Mouse (Mus musculus) testis, adult 2 months (tissue): ENCODE measurements around the gene 4930452B06Rik. TPM values are rescaled to one million over a fixed set of nuclear protein-coding genes. Genes with fewer than 3 reads are reported as not detected.

Experiments used
- H3K27ac ChIP-seq: fragments of 200-500 bp; 2 replicates; pipeline ENCODE4 v1.5.1; 2012; ENCODE audit warnings: low read depth, low read length; ENCODE audit not compliant: control insufficient read depth, insufficient read depth
- H3K27me3 ChIP-seq: fragments of 200-500 bp; 2 replicates; pipeline ENCODE4 v1.6.1; 2012; ENCODE audit warnings: mild to moderate bottlenecking, low read length, moderate library complexity; ENCODE audit not compliant: control insufficient read depth, insufficient read depth
- H3K36me3 ChIP-seq: fragments of 200-500 bp; 2 replicates; pipeline ENCODE4 v1.6.1; 2012; ENCODE audit warnings: mild to moderate bottlenecking, low read length; ENCODE audit not compliant: control insufficient read depth, insufficient read depth
- H3K4me1 ChIP-seq: fragments of 200-500 bp; 2 replicates; pipeline ENCODE4 v1.6.1; 2012; ENCODE audit warnings: low read length; ENCODE audit not compliant: control insufficient read depth, insufficient read depth
- H3K4me3 ChIP-seq: fragments of 200-500 bp; 2 replicates; pipeline ENCODE4 v1.5.1; 2012; ENCODE audit warnings: low read depth, mild to moderate bottlenecking, low read length, moderate library complexity, mixed read lengths; ENCODE audit not compliant: control insufficient read depth
- CTCF ChIP-seq: fragments of 200-500 bp; IDR thresholded peaks from 2 replicates; pipeline ENCODE4 v1.5.1; 2012; ENCODE audit warnings: low read depth, mild to moderate bottlenecking, inconsistent platforms, low read length, moderate library complexity; ENCODE audit not compliant: control insufficient read depth, insufficient read depth, insufficient replicate concordance
- POLR2A ChIP-seq: fragments of 200-500 bp; IDR thresholded peaks from 2 replicates; pipeline ENCODE4 v1.6.1; 2012; ENCODE audit warnings: low read depth, mild to moderate bottlenecking, inconsistent platforms, low read length, moderate library complexity; ENCODE audit not compliant: control insufficient read depth
- polyA plus RNA-seq: library from polyadenylated mRNA; depleted of rRNA; stranded (reverse); fragments of >200 nt; gene quantifications from 2 replicates; pipeline ENCODE4 v1.2.3, GENCODE M21; 2012

4930452B06Rik gene
- polyA plus RNA-seq, 1 experiment, result 7.2 TPM

DNA sequence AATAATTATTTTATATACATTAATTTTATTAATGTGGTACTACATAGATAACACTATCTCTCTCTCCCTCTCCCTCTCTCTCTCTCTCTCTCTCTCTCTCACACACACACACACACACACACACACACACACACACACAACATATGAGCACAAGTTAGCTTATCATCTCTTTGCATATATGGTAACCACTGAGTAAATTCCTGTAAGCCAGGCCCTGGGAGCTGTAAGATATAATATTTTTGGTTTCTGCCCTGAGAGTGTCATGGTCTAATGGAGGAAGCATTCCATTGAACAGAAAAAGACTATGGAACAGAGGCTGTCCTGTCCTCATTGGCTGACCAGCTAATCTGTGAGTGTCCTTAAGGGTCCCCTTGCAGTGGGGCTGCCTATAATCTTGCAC is 216.7 kb downstream of the 4930452B06Rik start:
- no peaks in the 10 kb centered on the region for H3K27me3 ChIP-seq
- no peaks in the 10 kb centered on the region for H3K36me3 ChIP-seq
- H3K4me3 ChIP-seq, result no peak overlapping the region
- no peak overlapping the region for H3K27ac ChIP-seq
- H3K4me1 ChIP-seq, result peaks cover 3% of the 10 kb centered on the region
- TF ChIP-seq CTCF (no peak), POLR2A (no peak)

DNA sequence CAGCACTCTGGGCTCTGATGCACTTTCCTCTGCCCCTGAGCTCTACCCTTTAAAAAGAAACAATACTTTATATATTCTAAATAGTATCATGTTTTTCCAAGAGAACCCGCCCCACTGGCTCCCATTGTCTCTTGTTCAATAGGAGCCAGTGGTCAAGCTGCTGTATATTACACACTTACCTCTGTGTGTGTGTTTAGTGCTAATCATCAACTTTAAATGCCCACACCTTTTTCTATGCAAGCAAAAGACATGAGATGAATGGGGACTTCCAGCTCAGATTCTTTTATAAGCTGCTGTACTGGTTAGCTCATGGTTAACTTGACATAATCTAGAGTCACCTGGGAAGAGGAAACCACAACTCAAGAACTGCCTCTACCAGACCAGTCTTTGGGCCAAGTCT is 218.7 kb downstream of the 4930452B06Rik start:
- H3K4me1 ChIP-seq, result peaks cover 3% of the 10 kb centered on the region
- no peak for TF ChIP-seq CTCF
- TF ChIP-seq POLR2A, result no peak
- H3K27ac ChIP-seq, result no peak overlapping the region
- H3K4me3 ChIP-seq, result no peak overlapping the region
- no peaks in the 10 kb centered on the region for H3K27me3 ChIP-seq
- H3K36me3 ChIP-seq, result no peaks in the 10 kb centered on the region

DNA sequence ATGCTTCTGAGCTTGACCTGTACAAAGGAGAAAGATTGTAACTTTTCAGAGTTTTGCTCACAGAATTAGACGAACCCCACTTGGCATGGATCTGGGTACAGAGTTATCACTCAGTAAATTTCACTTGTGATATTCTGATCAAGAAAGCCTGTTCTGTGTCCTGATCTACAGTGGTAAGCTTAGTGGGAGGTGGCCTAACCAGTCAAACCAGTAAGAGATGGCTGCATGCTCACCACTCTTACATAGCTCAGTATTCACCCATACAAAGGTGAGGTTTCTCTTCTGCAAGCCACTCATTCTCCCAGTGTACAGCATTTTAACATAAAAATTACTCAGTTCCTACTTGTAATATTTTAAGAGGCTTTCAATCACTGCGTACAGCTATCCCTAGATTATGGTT is 221.7 kb downstream of the 4930452B06Rik start:
- peaks cover 3% of the 10 kb centered on the region for H3K4me1 ChIP-seq
- no peak overlapping the region for H3K27ac ChIP-seq
- H3K27me3 ChIP-seq, result no peaks in the 10 kb centered on the region

GRCm38 (mm10) chr14:8442691-8443090 is 223.3 kb downstream of the 4930452B06Rik start:
- no peaks in the 10 kb centered on the region for H3K27me3 ChIP-seq
- H3K4me1 ChIP-seq, result no peaks in the 10 kb centered on the region
- no peak overlapping the region for H3K4me3 ChIP-seq
- H3K27ac ChIP-seq, result no peak overlapping the region
- TF ChIP-seq CTCF, result no peak
- no peak for TF ChIP-seq POLR2A
- H3K36me3 ChIP-seq, result no peaks in the 10 kb centered on the region

More for the DNA sequence above, 221.7 kb downstream of the 4930452B06Rik start:
- TF ChIP-seq POLR2A (no peak), CTCF (no peak)
- no peaks in the 10 kb centered on the region for H3K36me3 ChIP-seq
- H3K4me3 ChIP-seq, result no peak overlapping the region

DNA sequence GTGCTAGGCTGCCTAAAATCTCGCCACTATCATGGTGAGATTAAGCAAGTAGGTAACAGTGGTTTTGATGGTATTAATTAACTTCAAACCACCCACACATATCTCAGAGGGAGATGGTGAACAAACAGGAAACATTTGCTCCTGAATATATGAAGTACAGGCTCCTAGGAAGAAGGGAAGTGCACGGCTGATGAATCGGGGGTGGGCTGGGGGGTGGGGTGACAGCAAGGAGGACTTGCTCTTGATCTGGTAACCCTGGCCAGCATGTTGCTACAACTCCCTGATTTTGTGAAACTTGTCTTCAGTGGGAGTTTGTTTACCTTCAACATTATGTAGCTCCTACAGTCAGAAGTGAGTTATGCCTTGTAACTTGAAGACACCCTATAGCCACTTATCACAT is 224.4 kb downstream of the 4930452B06Rik start:
- Histone ChIP-seq H3K4me3 (no peak overlapping the region), H3K27ac (no peak overlapping the region), H3K27me3 (no peaks in the 10 kb centered on the region), H3K4me1 (no peaks in the 10 kb centered on the region), H3K36me3 (no peaks in the 10 kb centered on the region)
- TF ChIP-seq POLR2A (no peak), CTCF (no peak)

GRCm38 (mm10) chr14:8430611-8431230 is 235.3 kb downstream of the 4930452B06Rik start:
- Histone ChIP-seq H3K36me3 (no peaks in the 10 kb centered on the region), H3K4me3 (no peak overlapping the region), H3K27ac (no peak overlapping the region)

DNA sequence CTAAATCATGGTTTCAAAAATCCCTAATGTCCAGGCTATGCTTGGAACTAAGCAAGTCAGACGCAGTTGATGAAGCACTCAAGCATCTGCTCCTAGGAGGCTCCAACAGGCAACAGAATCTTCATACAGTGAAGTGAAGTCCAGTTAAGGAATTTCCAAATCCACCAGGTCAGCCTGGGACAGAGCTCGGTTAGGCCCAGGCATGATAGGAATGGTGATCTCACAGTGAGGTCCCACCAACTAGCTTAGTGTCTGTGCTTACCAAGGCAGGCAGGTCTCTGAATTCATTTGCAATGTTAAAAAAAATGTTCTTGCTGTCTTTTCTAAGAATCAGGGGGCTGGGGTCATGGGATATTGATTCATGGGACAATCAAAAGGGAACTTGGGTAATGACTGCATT is 236.3 kb downstream of the 4930452B06Rik start:
- Histone ChIP-seq H3K27ac (no peak overlapping the region), H3K4me1 (no peaks in the 10 kb centered on the region), H3K27me3 (no peaks in the 10 kb centered on the region), H3K36me3 (no peaks in the 10 kb centered on the region), H3K4me3 (no peak overlapping the region)
- TF ChIP-seq POLR2A (no peak), CTCF (no peak)

More at GRCm38 (mm10) chr14:8430611-8431230, 235.3 kb downstream of the 4930452B06Rik start:
- TF ChIP-seq POLR2A (no peak), CTCF (no peak)
- H3K27me3 ChIP-seq, result no peaks in the 10 kb centered on the region
- H3K4me1 ChIP-seq, result no peaks in the 10 kb centered on the region

DNA sequence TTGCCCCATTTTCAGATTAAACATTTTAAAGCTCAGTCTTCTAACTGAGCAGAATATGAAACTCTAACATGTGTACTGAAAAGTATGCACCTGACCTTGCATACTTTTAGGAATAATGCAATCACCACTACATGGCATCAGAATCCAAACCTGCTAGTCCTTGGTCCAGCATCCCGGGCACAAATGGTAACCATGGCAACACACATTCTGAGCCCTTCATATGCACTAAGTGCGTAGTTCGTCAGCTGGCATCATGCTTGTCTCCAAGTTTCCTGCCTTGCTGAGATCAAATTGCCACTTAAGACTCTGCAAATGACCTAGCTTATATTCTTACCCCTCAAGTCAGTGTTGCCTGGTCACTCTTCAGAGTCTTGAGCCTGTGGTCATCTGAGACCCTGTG is 243.2 kb downstream of the 4930452B06Rik start:
- H3K36me3 ChIP-seq, result no peaks in the 10 kb centered on the region
- no peaks in the 10 kb centered on the region for H3K27me3 ChIP-seq
- H3K4me3 ChIP-seq, result no peak overlapping the region
- TF ChIP-seq CTCF (no peak), POLR2A (no peak)
- H3K4me1 ChIP-seq, result no peaks in the 10 kb centered on the region
- H3K27ac ChIP-seq, result no peak overlapping the region
